Mouse (Mus musculus) 416B (cell line): ENCODE measurements around the gene Gm8660.
"Not testable (repeated sequence)": the region's sequence is repeated elsewhere in the genome, so short reads cannot be mapped to it uniquely, and the experiment has no call there.

Experiments
- DNase-seq: peaks from one replicate; pipeline ENCODE4 v3.0.0; 2011; ENCODE audit warnings: low read depth

The Gm8660 gene

DNA sequence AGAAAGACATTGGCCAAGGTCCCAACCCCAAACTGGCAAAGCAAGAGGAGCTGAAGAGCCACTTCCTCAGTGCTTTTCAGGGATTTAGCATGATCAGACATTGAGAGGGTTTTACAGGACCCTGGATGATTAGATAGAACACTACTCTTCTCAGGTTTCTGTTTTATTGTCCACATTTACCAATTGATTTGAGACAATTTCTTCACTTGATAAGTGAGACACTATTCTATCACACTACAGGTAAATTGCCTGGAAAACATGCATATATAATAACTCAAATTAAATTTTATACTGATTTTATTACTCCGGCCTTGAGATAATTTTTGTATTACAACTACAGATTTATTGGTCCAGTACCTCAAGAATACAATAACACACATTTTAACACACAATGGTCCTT lies at the start of gene Gm8660:
TSS of gene Gm8660 (minus strand) at position 101 of the 400 bp plus-strand sequence.
- not testable (repeated sequence) for DNase-seq

DNA sequence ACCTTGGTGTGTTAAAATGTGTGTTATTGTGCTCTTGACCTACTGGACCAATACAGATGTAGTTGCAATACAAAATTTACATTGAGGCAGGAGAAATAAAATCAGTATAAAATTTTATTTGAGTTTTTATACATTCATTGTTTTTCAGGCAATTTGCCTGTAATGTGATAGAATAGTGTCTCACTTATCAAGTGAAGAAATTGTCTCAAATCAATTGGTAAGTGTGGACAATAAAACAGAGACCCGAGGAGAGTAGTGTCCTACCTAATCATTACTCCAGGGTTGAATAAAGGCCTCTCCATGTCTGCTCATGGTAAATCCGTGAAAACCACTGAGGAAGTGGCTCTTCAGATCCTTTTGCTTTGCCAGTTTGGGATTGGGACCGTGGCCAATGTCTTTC lies 42.4 kb upstream of the Gm8660 start, which contains the start of gene Vmn1r148:
TSS of gene Vmn1r148 (plus strand) at position 301 of the 400 bp plus-strand sequence.
- not testable (repeated sequence) for DNase-seq

DNA sequence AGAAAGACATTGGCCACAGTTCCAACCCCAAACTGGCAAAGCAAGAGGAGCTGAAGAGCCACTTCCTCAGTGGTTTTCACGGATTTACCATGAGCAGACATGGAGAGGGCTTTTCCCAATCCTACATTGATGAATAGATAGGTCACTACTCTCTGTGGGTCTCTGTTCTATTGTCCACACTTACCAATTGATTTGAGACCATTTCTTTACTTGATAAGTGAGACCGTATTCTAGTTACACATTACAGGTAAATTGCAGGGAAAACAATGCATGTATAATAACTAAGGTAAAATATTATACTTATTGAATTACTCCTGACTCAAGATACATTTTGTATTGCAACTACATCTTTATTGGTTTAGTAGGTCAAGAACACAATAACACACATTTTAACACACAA lies 41.2 kb downstream of the Gm8660 start, which contains the start of gene Gm4187:
TSS of gene Gm4187 (minus strand) at position 101 of the 400 bp plus-strand sequence.
- DNase-seq, result not testable (repeated sequence)
